Mouse (Mus musculus) fat pad, adult 2 months (tissue): ENCODE measurements at regions not wholly inside any gene's neighbourhood (a gene's known extent, or its start where the extent isn't known, plus 50 kb on each side); places are given as distances from the start of the nearest gene placed in this dataset.
"Not testable (repeated sequence)": the region's sequence is repeated elsewhere in the genome, so short reads cannot be mapped to it uniquely, and the experiment has no call there.

Experiments
- DNase-seq: peaks from one replicate; pipeline ENCODE4 v3.0.0-alpha.2; 2011; ENCODE audit warnings: low read depth, low spot score; ENCODE audit errors: extremely low read depth

DNA sequence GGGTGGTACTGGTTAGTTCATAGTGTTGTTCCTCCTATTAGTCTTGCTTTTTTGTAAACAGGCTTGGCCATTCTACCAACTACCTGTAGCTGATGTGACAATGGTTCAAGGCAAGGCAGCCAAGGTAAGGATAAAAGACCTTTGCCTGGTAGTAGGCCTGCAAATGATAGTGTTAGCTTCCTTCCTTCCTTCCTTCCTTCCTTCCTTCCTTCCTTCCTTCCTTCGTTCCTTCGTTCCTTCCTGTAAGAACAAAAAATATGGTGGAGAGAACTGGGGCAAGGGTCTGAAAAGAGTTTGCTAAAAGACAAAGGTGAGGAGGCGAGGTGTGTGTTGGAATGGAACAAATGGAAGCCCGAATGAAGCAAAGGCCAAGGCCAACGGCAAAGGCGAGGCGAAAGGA lies 84.8 kb upstream of the Ezh2 start:
- not testable (repeated sequence) for DNase-seq

DNA sequence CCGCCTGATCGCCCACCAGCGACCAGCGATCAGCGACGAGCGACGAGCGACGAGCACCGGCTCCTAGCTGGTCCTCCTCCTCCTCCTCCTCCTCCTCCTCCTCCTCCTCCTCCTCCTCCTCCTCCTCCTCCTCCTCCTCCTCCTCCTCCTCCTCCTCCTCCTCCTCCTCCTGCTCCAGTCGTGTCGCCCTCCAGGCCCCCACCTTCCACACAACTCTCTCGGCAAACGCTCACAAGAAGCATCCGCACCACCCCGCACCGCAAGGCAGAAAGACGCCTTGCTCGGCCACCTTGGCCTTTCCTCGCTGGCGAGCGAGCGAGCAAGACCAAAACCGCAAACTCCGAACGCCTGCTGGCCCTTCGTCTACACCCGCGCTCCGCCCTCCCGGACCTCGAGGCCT lies 77.6 kb upstream of the Ezh2 start:
- not testable (repeated sequence) for DNase-seq

DNA sequence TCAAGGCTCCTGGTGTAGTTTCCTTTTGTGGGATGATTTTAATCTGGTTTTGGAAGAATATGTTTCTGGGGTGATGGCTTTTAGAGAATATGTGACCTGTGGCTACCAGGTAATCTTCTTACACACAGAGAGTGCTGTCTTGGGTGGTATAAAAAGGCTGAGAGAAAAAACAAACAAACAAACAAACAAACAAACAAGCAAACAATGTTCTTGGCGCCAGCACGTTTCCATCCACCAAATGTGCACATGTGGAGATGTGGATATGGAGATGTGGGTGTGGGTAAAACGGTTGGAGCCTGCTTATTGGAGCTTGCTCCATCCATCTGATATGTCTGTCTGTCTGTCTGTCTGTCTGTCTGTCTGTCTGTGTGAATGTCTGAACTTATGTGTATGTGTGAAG lies 57.7 kb upstream of the Ezh2 start:
- not testable (repeated sequence) for DNase-seq

DNA sequence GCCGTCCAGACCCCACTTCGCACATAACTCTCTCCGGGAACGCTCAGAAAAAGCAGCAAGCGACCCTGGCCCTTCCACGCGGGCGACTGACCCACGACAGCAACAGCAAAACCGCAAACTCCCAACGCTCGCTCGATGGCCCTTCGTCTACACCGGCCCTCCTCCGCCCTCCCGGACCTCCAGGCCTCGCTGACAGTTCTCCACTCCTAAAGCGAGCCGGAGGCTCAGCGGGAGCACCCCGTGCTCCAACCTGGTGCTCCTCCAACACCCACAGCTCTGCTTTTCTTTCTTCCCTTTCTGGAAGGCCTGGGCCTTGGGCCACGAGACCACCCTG lies 56.2 kb upstream of the Ezh2 start:
- DNase-seq: not testable (repeated sequence)

DNA sequence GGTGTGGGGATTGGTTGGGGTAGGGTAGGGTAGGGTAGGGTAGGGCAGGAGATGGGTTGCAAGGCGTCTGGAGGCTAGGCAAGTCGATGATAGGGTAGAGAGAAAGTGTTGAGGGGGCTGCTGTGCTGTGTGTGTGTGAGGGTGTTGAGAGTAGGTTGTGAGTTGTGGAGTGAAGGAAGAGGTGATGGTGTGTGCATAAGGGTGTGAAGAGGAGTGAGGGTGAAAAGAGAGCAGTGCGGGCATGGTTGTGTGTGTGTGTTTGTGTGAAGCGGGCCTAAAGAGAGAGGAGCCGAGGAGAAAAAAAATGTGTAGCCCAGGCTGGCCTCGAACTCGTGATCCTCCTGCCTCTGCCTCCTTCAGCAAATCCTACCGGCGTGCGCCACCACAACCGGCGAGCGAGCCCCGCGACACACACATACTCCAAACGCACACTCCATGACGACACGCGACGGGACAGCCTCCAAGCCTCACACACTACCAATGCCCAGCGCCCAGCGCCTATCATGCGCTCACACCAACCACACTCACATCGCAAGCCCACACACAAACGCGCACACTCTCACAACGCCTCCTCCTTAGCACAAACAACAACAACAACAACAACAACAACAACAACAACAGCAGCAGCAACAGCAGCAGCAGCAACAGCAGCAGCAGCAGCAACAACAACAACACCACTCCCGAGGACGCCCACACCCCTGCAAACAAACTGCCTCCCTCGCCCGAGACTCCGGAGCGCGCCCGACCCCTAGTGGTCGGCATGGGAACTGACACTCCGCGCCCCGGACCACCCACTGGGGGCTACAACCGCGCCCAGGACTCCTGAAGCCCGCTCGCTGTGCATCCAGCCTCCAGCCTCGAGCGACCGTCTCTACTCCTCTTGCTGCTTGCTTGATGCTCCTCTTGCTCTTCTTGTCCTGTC lies 55.6 kb upstream of the Ezh2 start:
- peak; percentile 18 for DNase-seq

DNA sequence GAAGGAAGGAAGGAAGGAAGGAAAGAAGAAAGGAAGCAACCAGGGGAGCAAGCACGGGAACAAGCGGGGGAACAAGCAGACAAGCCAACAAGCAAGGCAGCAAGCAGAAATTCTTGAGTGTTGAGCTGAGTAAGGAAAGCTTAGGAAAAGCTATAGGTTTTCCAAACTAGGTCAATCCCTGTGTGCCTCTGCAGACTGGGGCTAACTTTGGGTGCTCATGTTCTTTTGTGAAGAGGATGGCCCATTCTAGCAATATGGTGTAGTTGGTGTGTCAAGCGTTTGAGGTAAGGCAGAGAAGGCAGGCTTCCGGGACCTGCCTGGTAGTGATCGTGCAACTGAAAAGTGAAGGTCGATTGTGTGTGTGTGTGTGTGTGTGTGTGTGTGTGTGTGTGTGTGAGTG lies 54.8 kb upstream of the Ezh2 start:
- no peak for DNase-seq

DNA sequence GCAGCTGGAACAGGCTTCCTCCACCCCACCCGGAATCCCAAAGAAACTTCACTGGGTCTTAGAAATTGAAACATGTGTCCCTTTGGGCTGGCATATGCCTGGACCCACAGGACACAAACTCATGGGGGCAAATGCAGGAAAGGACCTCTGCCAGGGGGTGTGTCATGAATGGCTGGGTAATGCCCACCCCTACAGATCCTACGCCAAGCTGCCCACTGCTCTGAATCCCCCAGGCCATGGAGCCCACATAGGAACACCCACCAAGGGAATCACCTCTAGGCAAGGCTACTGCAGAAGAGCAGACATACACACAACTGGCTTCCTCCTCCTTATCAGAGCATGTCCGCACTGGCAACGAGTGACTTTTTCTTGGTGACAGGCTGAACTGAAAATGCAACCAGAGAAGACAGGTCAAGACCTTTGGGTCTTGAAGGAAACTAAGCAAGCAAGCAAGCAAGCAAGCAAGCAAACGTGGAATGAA lies 54.4 kb upstream of the Ezh2 start:
- no peak for DNase-seq

DNA sequence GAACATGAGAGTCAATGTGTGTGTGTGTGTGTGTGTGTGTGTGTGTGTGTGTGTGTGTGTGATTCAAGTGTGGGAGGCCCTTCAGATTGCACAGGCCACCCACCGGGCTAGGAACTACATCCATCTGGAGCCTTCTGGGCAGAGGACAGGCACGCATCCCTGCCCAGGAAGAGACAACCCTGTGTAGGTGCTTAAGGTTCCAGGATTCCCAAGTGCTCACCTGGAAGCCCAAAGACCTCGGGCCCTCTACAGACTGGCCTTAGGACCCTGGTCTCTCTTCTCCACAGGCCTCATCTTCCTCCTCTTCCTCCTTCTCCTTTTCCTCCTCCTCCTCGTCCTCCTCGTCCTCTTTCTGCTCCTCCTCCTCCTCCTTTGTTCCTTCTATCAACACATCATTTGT lies 53.8 kb upstream of the Ezh2 start:
- DNase-seq: no peak

DNA sequence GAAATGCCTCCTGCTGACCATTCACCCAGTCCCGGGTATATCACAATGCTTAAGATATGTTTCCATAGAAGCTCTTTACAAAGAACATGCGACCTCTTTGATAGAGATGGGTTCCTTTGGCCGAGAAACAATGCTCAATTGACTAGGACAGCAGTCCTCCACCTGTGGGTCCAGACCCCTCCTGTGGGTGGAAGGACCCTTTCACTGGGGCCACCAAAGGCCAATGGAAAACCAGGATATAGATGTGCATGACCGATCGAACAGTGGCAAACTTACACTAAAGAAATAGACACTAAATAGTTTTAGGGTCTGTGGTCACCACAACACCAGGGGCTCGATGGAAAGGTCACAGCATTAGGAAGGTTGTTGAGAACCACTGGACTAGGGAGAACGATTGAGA lies 53.2 kb upstream of the Ezh2 start:
- no peak for DNase-seq

DNA sequence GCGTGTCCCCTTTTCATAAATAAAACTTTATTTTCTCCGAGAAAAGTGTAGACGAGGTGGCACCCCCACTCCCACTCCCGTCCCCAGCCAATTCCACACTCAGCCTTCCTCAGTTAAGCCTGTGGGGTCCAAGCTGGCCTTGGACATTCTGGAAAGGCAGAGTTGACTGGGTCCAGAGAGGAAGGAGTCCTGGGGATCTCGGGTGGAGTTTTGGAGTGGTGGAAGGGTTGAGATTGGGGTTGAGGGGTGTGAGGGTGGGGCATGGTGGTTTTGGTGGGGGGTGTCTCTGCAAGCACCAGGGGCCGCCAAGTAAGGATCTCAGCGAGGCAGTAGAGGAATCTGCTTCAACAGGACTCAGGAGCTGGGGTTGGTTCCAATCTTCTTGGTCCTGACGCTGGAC lies 52.7 kb upstream of the Ezh2 start:
- no peak for DNase-seq

DNA sequence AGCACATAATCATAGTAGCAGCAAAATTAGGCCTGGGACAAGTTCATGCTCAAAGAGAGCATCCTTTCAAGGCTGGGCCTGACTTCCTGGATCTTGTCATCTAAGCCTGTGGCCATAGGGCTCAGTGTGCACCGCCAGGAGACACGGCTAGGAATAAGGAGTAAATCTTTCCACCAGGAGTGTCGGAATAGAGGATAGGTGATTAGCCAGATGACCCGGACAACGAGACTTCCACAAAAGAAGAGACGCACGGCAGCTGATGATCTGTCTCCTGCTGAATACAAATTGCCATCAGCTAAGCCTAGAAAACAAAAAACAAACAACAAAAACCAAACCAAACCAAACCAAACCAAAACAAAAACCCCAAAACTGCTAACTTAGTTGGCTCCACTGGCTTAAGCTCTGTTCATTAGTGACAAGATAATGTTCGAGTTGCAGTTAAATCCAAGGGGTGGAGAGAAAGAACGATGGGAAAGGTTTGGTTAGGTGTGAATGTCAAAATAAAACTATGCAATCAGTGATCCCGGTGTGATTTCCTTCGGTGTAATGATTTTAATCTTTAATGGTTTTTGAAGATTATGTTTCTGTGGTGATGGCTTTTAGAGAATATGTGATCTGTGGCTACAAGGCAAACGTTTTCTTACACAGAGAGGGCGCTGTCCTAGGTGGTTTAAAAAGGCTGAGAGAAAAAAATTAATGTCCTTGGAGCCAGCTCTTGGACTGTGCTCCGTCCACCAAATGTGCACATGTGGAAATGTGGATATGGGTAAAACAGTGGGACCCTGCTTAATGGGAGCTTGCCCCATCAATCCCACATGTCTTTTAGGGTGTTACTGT lies 51.8 kb upstream of the Ezh2 start:
- no peak for DNase-seq

DNA sequence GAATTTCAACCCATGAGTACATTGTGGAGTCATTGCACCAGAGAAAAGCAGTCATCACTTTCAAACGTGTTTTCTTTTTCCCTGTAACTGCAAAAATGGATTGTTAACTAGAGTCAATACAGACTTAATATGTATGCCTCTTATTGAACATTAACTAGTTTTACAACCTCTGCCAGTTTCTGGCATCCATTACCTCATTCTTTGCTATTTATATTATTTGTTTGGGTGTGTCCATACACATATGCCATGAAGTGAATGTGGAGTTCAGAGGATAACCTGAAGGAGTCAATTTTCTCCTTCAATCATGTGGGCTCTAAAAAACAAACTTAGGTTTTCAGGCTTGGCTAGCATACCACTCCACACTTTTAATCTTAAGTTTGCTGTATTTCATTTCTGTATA lies 50.9 kb upstream of the Ezh2 start:
- no peak for DNase-seq
